8 mouse cellular contexts compared by ENCODE assay signal in genomic region chr6:142963480-142964075, GRCm38 (mm10). TPM values are rescaled to one million over a fixed set of nuclear protein-coding genes. Genes with fewer than 3 reads are reported as not detected.
DNase-seq lines count a peak whose midpoint lies in the region; ATAC-seq and TF ChIP-seq lines count a peak whose summit lies in the region.

No protein-coding gene starts in this region.

- H3K27ac ChIP-seq in lung, embryonic 14.5 days (ENCODE audit: low read depth) = no peak overlapping the region
- no peak overlapping the region for H3K27ac ChIP-seq in embryonic facial prominence, embryonic 14.5 days (replicated peaks; ENCODE audit: low read depth, low read length)
- peak overlapping the region; percentile 96 for H3K27ac ChIP-seq in hindbrain, postnatal 0 days
- H3K27ac ChIP-seq in midbrain, embryonic 16.5 days (ENCODE audit: low read length) = peak overlapping the region; percentile 97

- H3K27me3 ChIP-seq in lung, embryonic 14.5 days (ENCODE audit: insufficient read depth, low read length) = peaks cover 18% of the 10 kb centered on the region; the same call in 1 of the 2 replicates
- H3K27me3 ChIP-seq in embryonic facial prominence, embryonic 14.5 days (replicated peaks; ENCODE audit: control insufficient read depth, insufficient read depth, low read length) = peaks cover 11% of the 10 kb centered on the region; the same call in 1 of the 2 replicates
- H3K27me3 ChIP-seq in hindbrain, postnatal 0 days (ENCODE audit: insufficient read depth, low read length) = no peaks in the 10 kb centered on the region
- no peaks in the 10 kb centered on the region for H3K27me3 ChIP-seq in midbrain, embryonic 16.5 days (ENCODE audit: control insufficient read depth, insufficient read depth, low read depth, low read length)

- 0 out of 2 replicates have a peak, but pooled peaks have one; percentile 1 for ATAC-seq in lung, embryonic 14.5 days (ENCODE audit: insufficient read depth)
- ATAC-seq in embryonic facial prominence, embryonic 14.5 days (ENCODE audit: low read depth) = no peak
- ATAC-seq in hindbrain, postnatal 0 days = peak; percentile 4; the same call in 1 of the 2 replicates
- ATAC-seq in midbrain, embryonic 16.5 days = peak; percentile 4

- peak overlapping the region; percentile 56 for H3K4me3 ChIP-seq in lung, embryonic 14.5 days (ENCODE audit: low read depth, low read length)
- H3K4me3 ChIP-seq in embryonic facial prominence, embryonic 14.5 days (ENCODE audit: low read depth, low read length) = peak overlapping the region; percentile 60
- H3K4me3 ChIP-seq in hindbrain, postnatal 0 days (ENCODE audit: low read length) = peak overlapping the region; percentile 70
- peak overlapping the region; percentile 72 for H3K4me3 ChIP-seq in midbrain, embryonic 16.5 days (ENCODE audit: low read depth, low read length)

- peak overlapping the region; percentile 40; the same call in 1 of the 2 replicates for H3K9ac ChIP-seq in lung, embryonic 14.5 days
- peak overlapping the region; percentile 67 for H3K9ac ChIP-seq in embryonic facial prominence, embryonic 14.5 days (ENCODE audit: low read depth, low read length)
- H3K9ac ChIP-seq in hindbrain, postnatal 0 days (replicated peaks; ENCODE audit: low read length) = peak overlapping the region; percentile 86
- H3K9ac ChIP-seq in midbrain, embryonic 16.5 days (ENCODE audit: low read depth, low read length) = peak overlapping the region; percentile 85

- WGBS in lung, embryonic 14.5 days = 20% methylated on average over 30 of the region's 30 CpGs
- 28% methylated on average over 25 of the region's 30 CpGs for WGBS in embryonic facial prominence, embryonic 14.5 days
- 12% methylated on average over 30 of the region's 30 CpGs for WGBS in hindbrain, postnatal 0 days
- WGBS in midbrain, embryonic 16.5 days = 11% methylated on average over 30 of the region's 30 CpGs

- DNase-seq in lung, embryonic 14.5 days = no peak
- DNase-seq in lung, postnatal 36 days = no peak
- DNase-seq in embryonic facial prominence, embryonic 14.5 days (ENCODE audit: low spot score) = no peak
- peak; percentile 17 for DNase-seq in hindbrain, postnatal 0 days (ENCODE audit: low spot score)
- DNase-seq in B cell, adult 2 months = no peak
- no peak for DNase-seq in urinary bladder, postnatal 4 days (ENCODE audit: low spot score in 2 of 2)
- DNase-seq in adrenal gland, adult 18-20 months (ENCODE audit: low spot score in 2 of 2) = no peak

- H3K9me3 ChIP-seq in lung, embryonic 14.5 days (ENCODE audit: low read depth, low read length) = no peaks in the 10 kb centered on the region
- no peaks in the 10 kb centered on the region for H3K9me3 ChIP-seq in embryonic facial prominence, embryonic 14.5 days (ENCODE audit: control insufficient read depth, low read length)
- H3K9me3 ChIP-seq in hindbrain, postnatal 0 days (ENCODE audit: low read length) = no peaks in the 10 kb centered on the region
- no peaks in the 10 kb centered on the region for H3K9me3 ChIP-seq in midbrain, embryonic 16.5 days (replicated peaks; ENCODE audit: control insufficient read depth, low read length, poor library complexity, severe bottlenecking)

- H3K4me1 ChIP-seq in lung, embryonic 14.5 days (ENCODE audit: insufficient read depth) = no peaks in the 10 kb centered on the region
- H3K4me1 ChIP-seq in embryonic facial prominence, embryonic 14.5 days (ENCODE audit: control insufficient read depth, insufficient read depth, low read length) = no peaks in the 10 kb centered on the region
- peaks cover 9% of the 10 kb centered on the region for H3K4me1 ChIP-seq in hindbrain, postnatal 0 days (ENCODE audit: insufficient read depth, low read length)
- H3K4me1 ChIP-seq in midbrain, embryonic 16.5 days (ENCODE audit: control insufficient read depth, insufficient read depth, low read length) = peaks cover 26% of the 10 kb centered on the region

- no peaks in the 10 kb centered on the region for H3K36me3 ChIP-seq in lung, embryonic 14.5 days (ENCODE audit: insufficient read depth)
- no peaks in the 10 kb centered on the region for H3K36me3 ChIP-seq in embryonic facial prominence, embryonic 14.5 days (ENCODE audit: control insufficient read depth, insufficient read depth, low read length)
- no peaks in the 10 kb centered on the region for H3K36me3 ChIP-seq in hindbrain, postnatal 0 days (ENCODE audit: insufficient read depth, low read length)
- peaks cover 5% of the 10 kb centered on the region; the same call in 1 of the 2 replicates for H3K36me3 ChIP-seq in midbrain, embryonic 16.5 days (ENCODE audit: control insufficient read depth, insufficient read depth, low read length)

- peak overlapping the region; percentile 99 for H3K4me2 ChIP-seq in lung, embryonic 14.5 days
- H3K4me2 ChIP-seq in embryonic facial prominence, embryonic 14.5 days (ENCODE audit: low read depth, low read length) = peak overlapping the region; percentile 97
- peak overlapping the region; percentile 86 for H3K4me2 ChIP-seq in hindbrain, postnatal 0 days (ENCODE audit: low read depth, low read length)
- peak overlapping the region; percentile 60 for H3K4me2 ChIP-seq in midbrain, embryonic 16.5 days (ENCODE audit: low read length)

- TF ChIP-seq CTCF in lung, embryonic 14.5 days (IDR thresholded peaks at IDR 0.05; ENCODE audit: low read depth) = no peak
- TF ChIP-seq CTCF in hindbrain, postnatal 0 days (IDR thresholded peaks at IDR 0.05; ENCODE audit: low read depth) = no peak

RNA-seq across cellular contexts. Expression of gene St8sia1, which starts 0.7 kb away (rescaled TPM):
- 0.07 and 0.39 TPM in 2 replicates for polyA plus RNA-seq in lung, embryonic 14.5 days (2014; fragmentation: Nextera tagmentation; extraction: Ambion mirVana)
- polyA plus RNA-seq in embryonic facial prominence, embryonic 14.5 days (2014; fragmentation: Nextera tagmentation; extraction: Ambion mirVana) = 1.1 and 1.8 TPM in 2 replicates
- 14.8 and 18.0 TPM in 2 replicates for total RNA-seq in hindbrain, postnatal 0 days (2014; rRNA removed)
- polyA plus RNA-seq in hindbrain, postnatal 0 days (2015; fragmentation: Nextera tagmentation; extraction: Ambion mirVana) = 3.2 and 3.7 TPM in 2 replicates
- 7.5 and 8.3 TPM in 2 replicates for polyA plus RNA-seq in midbrain, embryonic 16.5 days (2015; fragmentation: Nextera tagmentation; extraction: Ambion mirVana)
- total RNA-seq in adrenal gland, adult 18-20 months (2021) = 1 to 10 TPM in 1 of 2 experiments, under 1 TPM in 1; 0.83 to 1.2 TPM

Comparison
In these comparisons a context has a peak if more than half of its experiments do, and no peak if none do; other contexts are left out.
1. H3K27ac ChIP-seq: peak in hindbrain, postnatal 0 days (single experiment) and midbrain, embryonic 16.5 days (single experiment); none in lung, embryonic 14.5 days (single experiment) and embryonic facial prominence, embryonic 14.5 days (single experiment).
2. Peak in every context shown above with its lines, with median percentiles within 50 percentile points of each other: H3K4me2 ChIP-seq, H3K4me3 ChIP-seq and H3K9ac ChIP-seq.